Mouse (Mus musculus): ENCODE results near the gene Ttll5. TPM values are rescaled to one million over a fixed set of nuclear protein-coding genes. Genes with fewer than 3 reads are reported as not detected.
A peak's percentile ranks its signal among the peaks of the same experiment; 100 is the strongest.

The Ttll5 gene
- polyA plus RNA-seq, 1 experiment from 2014 or later, result 15.9 TPM

GRCm38 (mm10) chr12:85964436-85964835 lies 140.0 kb downstream of the Ttll5 start:
- WGBS, result 90% methylated on average over 3 of the region's 3 CpGs
- Histone ChIP-seq H3K4me3 (replicated peaks; ENCODE audit: low read length) (no peak overlapping the region), H3K9ac (replicated peaks; ENCODE audit: low read depth, low read length) (no peak overlapping the region), H3K9me3 (ENCODE audit: control insufficient read depth, low read length) (no peaks in the 10 kb centered on the region), H3K4me2 (ENCODE audit: low read length) (no peak overlapping the region), H3K36me3 (ENCODE audit: control insufficient read depth, insufficient read depth) (no peaks in the 10 kb centered on the region), H3K27me3 (replicated peaks; ENCODE audit: control insufficient read depth, insufficient read depth, low read length) (no peaks in the 10 kb centered on the region), H3K4me1 (replicated peaks; ENCODE audit: control insufficient read depth, insufficient read depth, low read length) (no peaks in the 10 kb centered on the region), H3K27ac (ENCODE audit: low read length) (no peak overlapping the region)
- no peak for ATAC-seq

- ATAC-seq, result no peak
- no peak overlapping the region for H3K4me2 ChIP-seq (ENCODE audit: low read length)
These were observed 143.4 kb downstream of the Ttll5 start for GRCm38 (mm10) chr12:85967812-85968211.

GRCm38 (mm10) chr12:85968409-85968808 lies 143.9 kb downstream of the Ttll5 start:
- no peaks in the 10 kb centered on the region for H3K27me3 ChIP-seq (replicated peaks; ENCODE audit: control insufficient read depth, insufficient read depth, low read length)
- peak; percentile 47; the same call in 1 of the 2 replicates for ATAC-seq
- H3K4me3 ChIP-seq (replicated peaks; ENCODE audit: low read length), result no peak overlapping the region
- 0 out of 2 replicates have a peak, but pooled peaks cover 2% of the 10 kb centered on the region for H3K4me1 ChIP-seq (replicated peaks; ENCODE audit: control insufficient read depth, insufficient read depth, low read length)
- no peaks in the 10 kb centered on the region for H3K9me3 ChIP-seq (ENCODE audit: control insufficient read depth, low read length)
- H3K4me2 ChIP-seq (ENCODE audit: low read length), result no peak overlapping the region
- WGBS, result 65% methylated on average over 4 of the region's 4 CpGs
- H3K36me3 ChIP-seq (ENCODE audit: control insufficient read depth, insufficient read depth), result no peaks in the 10 kb centered on the region
- H3K9ac ChIP-seq (replicated peaks; ENCODE audit: low read depth, low read length), result no peak overlapping the region
- H3K27ac ChIP-seq (ENCODE audit: low read length), result no peak overlapping the region

More at GRCm38 (mm10) chr12:85967812-85968211, 143.4 kb downstream of the Ttll5 start:
- Histone ChIP-seq H3K9ac (replicated peaks; ENCODE audit: low read depth, low read length) (no peak overlapping the region), H3K4me3 (replicated peaks; ENCODE audit: low read length) (no peak overlapping the region), H3K36me3 (ENCODE audit: control insufficient read depth, insufficient read depth) (no peaks in the 10 kb centered on the region), H3K4me1 (replicated peaks; ENCODE audit: control insufficient read depth, insufficient read depth, low read length) (0 out of 2 replicates have a peak, but pooled peaks cover 2% of the 10 kb centered on the region), H3K9me3 (ENCODE audit: control insufficient read depth, low read length) (no peaks in the 10 kb centered on the region), H3K27me3 (replicated peaks; ENCODE audit: control insufficient read depth, insufficient read depth, low read length) (no peaks in the 10 kb centered on the region), H3K27ac (ENCODE audit: low read length) (no peak overlapping the region)

- Histone ChIP-seq H3K9ac (replicated peaks; ENCODE audit: low read depth, low read length) (no peak overlapping the region), H3K27me3 (replicated peaks; ENCODE audit: control insufficient read depth, insufficient read depth, low read length) (no peaks in the 10 kb centered on the region), H3K4me1 (replicated peaks; ENCODE audit: control insufficient read depth, insufficient read depth, low read length) (0 out of 2 replicates have a peak, but pooled peaks cover 2% of the 10 kb centered on the region), H3K4me2 (ENCODE audit: low read length) (no peak overlapping the region), H3K27ac (ENCODE audit: low read length) (no peak overlapping the region), H3K36me3 (ENCODE audit: control insufficient read depth, insufficient read depth) (no peaks in the 10 kb centered on the region), H3K9me3 (ENCODE audit: control insufficient read depth, low read length) (no peaks in the 10 kb centered on the region), H3K4me3 (replicated peaks; ENCODE audit: low read length) (no peak overlapping the region)
- no peak for ATAC-seq
- WGBS, result 66% methylated on average over 5 of the region's 5 CpGs
These were observed 145.1 kb downstream of the Ttll5 start for GRCm38 (mm10) chr12:85969571-85969970.

- ATAC-seq, result no peak
- Histone ChIP-seq H3K4me2 (ENCODE audit: low read length) (no peak overlapping the region), H3K4me3 (replicated peaks; ENCODE audit: low read length) (no peak overlapping the region), H3K9me3 (ENCODE audit: control insufficient read depth, low read length) (no peaks in the 10 kb centered on the region), H3K27ac (ENCODE audit: low read length) (no peak overlapping the region), H3K27me3 (replicated peaks; ENCODE audit: control insufficient read depth, insufficient read depth, low read length) (no peaks in the 10 kb centered on the region), H3K4me1 (replicated peaks; ENCODE audit: control insufficient read depth, insufficient read depth, low read length) (0 out of 2 replicates have a peak, but pooled peaks cover 2% of the 10 kb centered on the region), H3K36me3 (ENCODE audit: control insufficient read depth, insufficient read depth) (no peaks in the 10 kb centered on the region), H3K9ac (replicated peaks; ENCODE audit: low read depth, low read length) (no peak overlapping the region)
- WGBS, result 66% methylated on average over 5 of the region's 5 CpGs
These were observed 145.7 kb downstream of the Ttll5 start for GRCm38 (mm10) chr12:85970191-85970590.

GRCm38 (mm10) chr12:85970803-85971202 lies 146.3 kb downstream of the Ttll5 start:
- Histone ChIP-seq H3K4me3 (replicated peaks; ENCODE audit: low read length) (no peak overlapping the region), H3K9me3 (ENCODE audit: control insufficient read depth, low read length) (no peaks in the 10 kb centered on the region), H3K27ac (ENCODE audit: low read length) (no peak overlapping the region), H3K27me3 (replicated peaks; ENCODE audit: control insufficient read depth, insufficient read depth, low read length) (no peaks in the 10 kb centered on the region), H3K36me3 (ENCODE audit: control insufficient read depth, insufficient read depth) (no peaks in the 10 kb centered on the region), H3K4me1 (replicated peaks; ENCODE audit: control insufficient read depth, insufficient read depth, low read length) (0 out of 2 replicates have a peak, but pooled peaks cover 2% of the 10 kb centered on the region), H3K4me2 (ENCODE audit: low read length) (no peak overlapping the region), H3K9ac (replicated peaks; ENCODE audit: low read depth, low read length) (no peak overlapping the region)
- ATAC-seq, result no peak
- WGBS, result 67% methylated on average over 2 of the region's 2 CpGs

- H3K4me3 ChIP-seq (replicated peaks; ENCODE audit: low read length), result no peak overlapping the region
- H3K9me3 ChIP-seq (ENCODE audit: control insufficient read depth, low read length), result no peaks in the 10 kb centered on the region
- no peaks in the 10 kb centered on the region for H3K27me3 ChIP-seq (replicated peaks; ENCODE audit: control insufficient read depth, insufficient read depth, low read length)
- 91% methylated on average over 4 of the region's 4 CpGs for WGBS
- no peak for ATAC-seq
- H3K9ac ChIP-seq (replicated peaks; ENCODE audit: low read depth, low read length), result no peak overlapping the region
- no peak overlapping the region for H3K27ac ChIP-seq (ENCODE audit: low read length)
- H3K4me1 ChIP-seq (replicated peaks; ENCODE audit: control insufficient read depth, insufficient read depth, low read length), result 0 out of 2 replicates have a peak, but pooled peaks cover 2% of the 10 kb centered on the region
- no peaks in the 10 kb centered on the region for H3K36me3 ChIP-seq (ENCODE audit: control insufficient read depth, insufficient read depth)
- no peak overlapping the region for H3K4me2 ChIP-seq (ENCODE audit: low read length)
These were observed 147.2 kb downstream of the Ttll5 start for GRCm38 (mm10) chr12:85971655-85972054.

- no peaks in the 10 kb centered on the region for H3K27me3 ChIP-seq (replicated peaks; ENCODE audit: control insufficient read depth, insufficient read depth, low read length)
- H3K4me3 ChIP-seq (replicated peaks; ENCODE audit: low read length), result no peak overlapping the region
- no peak for ATAC-seq
- H3K4me2 ChIP-seq (ENCODE audit: low read length), result no peak overlapping the region
- no peaks in the 10 kb centered on the region for H3K36me3 ChIP-seq (ENCODE audit: control insufficient read depth, insufficient read depth)
- 62% methylated on average over 4 of the region's 4 CpGs for WGBS
- H3K9ac ChIP-seq (replicated peaks; ENCODE audit: low read depth, low read length), result no peak overlapping the region
- 0 out of 2 replicates have a peak, but pooled peaks cover 2% of the 10 kb centered on the region for H3K4me1 ChIP-seq (replicated peaks; ENCODE audit: control insufficient read depth, insufficient read depth, low read length)
- no peak overlapping the region for H3K27ac ChIP-seq (ENCODE audit: low read length)
- H3K9me3 ChIP-seq (ENCODE audit: control insufficient read depth, low read length), result no peaks in the 10 kb centered on the region
These were observed 149.1 kb downstream of the Ttll5 start for GRCm38 (mm10) chr12:85973526-85973925.

GRCm38 (mm10) chr12:85974030-85974429 lies 149.6 kb downstream of the Ttll5 start:
- 0 out of 2 replicates have a peak, but pooled peaks cover 2% of the 10 kb centered on the region for H3K4me1 ChIP-seq (replicated peaks; ENCODE audit: control insufficient read depth, insufficient read depth, low read length)
- no peaks in the 10 kb centered on the region for H3K27me3 ChIP-seq (replicated peaks; ENCODE audit: control insufficient read depth, insufficient read depth, low read length)
- no peak for ATAC-seq
- H3K9ac ChIP-seq (replicated peaks; ENCODE audit: low read depth, low read length), result no peak overlapping the region
- no peak overlapping the region for H3K4me2 ChIP-seq (ENCODE audit: low read length)
- 59% methylated on average over 4 of the region's 4 CpGs for WGBS
- no peaks in the 10 kb centered on the region for H3K36me3 ChIP-seq (ENCODE audit: control insufficient read depth, insufficient read depth)
- no peaks in the 10 kb centered on the region for H3K9me3 ChIP-seq (ENCODE audit: control insufficient read depth, low read length)
- no peak overlapping the region for H3K4me3 ChIP-seq (replicated peaks; ENCODE audit: low read length)
- no peak overlapping the region for H3K27ac ChIP-seq (ENCODE audit: low read length)

- Histone ChIP-seq H3K36me3 (ENCODE audit: control insufficient read depth, insufficient read depth) (no peaks in the 10 kb centered on the region), H3K27me3 (replicated peaks; ENCODE audit: control insufficient read depth, insufficient read depth, low read length) (no peaks in the 10 kb centered on the region), H3K9ac (replicated peaks; ENCODE audit: low read depth, low read length) (no peak overlapping the region), H3K4me1 (replicated peaks; ENCODE audit: control insufficient read depth, insufficient read depth, low read length) (peaks cover 5% of the 10 kb centered on the region), H3K4me2 (ENCODE audit: low read length) (no peak overlapping the region), H3K27ac (ENCODE audit: low read length) (peak overlapping the region; percentile 63), H3K4me3 (replicated peaks; ENCODE audit: low read length) (no peak overlapping the region), H3K9me3 (ENCODE audit: control insufficient read depth, low read length) (no peaks in the 10 kb centered on the region)
- WGBS, result 63% methylated on average over 5 of the region's 5 CpGs
- ATAC-seq, result 0 out of 2 replicates have a peak, but pooled peaks have one; percentile 31
These were observed 155.5 kb downstream of the Ttll5 start for GRCm38 (mm10) chr12:85979996-85980395.

Data from forebrain, embryonic 16.5 days (tissue).